In the genomic region with DNA sequence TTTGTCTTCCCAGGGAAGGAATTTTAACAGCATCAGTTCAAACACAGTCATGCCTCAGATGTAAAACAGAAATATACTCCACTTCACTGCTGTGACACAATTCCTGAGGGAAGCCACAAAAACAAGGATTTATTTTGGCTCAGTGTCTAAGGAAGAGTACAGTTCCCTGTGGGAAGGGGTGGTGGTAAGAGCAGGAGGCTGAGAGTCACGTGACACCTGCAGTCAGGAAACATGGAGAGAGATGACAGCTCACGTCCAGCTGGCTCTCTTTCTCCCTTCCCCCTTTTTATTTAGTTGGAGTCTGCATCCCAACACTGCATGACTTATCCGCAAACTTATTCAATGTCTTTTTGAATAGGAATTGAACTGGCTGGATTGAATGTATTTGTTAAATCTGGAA, we compare ENCODE assay signal across 22 mouse cellular contexts.
DNase-seq lines count a peak whose midpoint lies in the region; ATAC-seq and TF ChIP-seq lines count a peak whose summit lies in the region.
"Had no signal": no experiment of that assay in that cellular context is flagged by ENCODE, and none has a peak within 500 bp of the region (broad histone marks: within the 10 kb centered on the region; RNA-seq: fewer than 3 reads in every experiment).

No protein-coding gene starts in this region.

- no peak overlapping the region for H3K9ac ChIP-seq in kidney, embryonic 14.5 days (ENCODE audit: low read depth, low read length)
- no peak overlapping the region for H3K9ac ChIP-seq in kidney, postnatal 0 days (ENCODE audit: low read depth, low read length)
- no peak overlapping the region for H3K9ac ChIP-seq in lung, embryonic 14.5 days
- H3K9ac ChIP-seq in heart, embryonic 12.5 days: no peak overlapping the region
- H3K9ac ChIP-seq: forebrain, embryonic 13.5 days; hindbrain, embryonic 12.5 days had no signal

- H3K4me3 ChIP-seq in kidney, embryonic 14.5 days (ENCODE audit: low read length): no peak overlapping the region
- no peak overlapping the region for H3K4me3 ChIP-seq in kidney, postnatal 0 days (replicated peaks; ENCODE audit: low read depth, low read length)
- no peak overlapping the region for H3K4me3 ChIP-seq in lung, embryonic 14.5 days (ENCODE audit: low read depth, low read length)
- H3K4me3 ChIP-seq in heart, embryonic 12.5 days: no peak overlapping the region
- H3K4me3 ChIP-seq: forebrain, embryonic 10.5 days; forebrain, embryonic 13.5 days; heart, adult 2 months; heart, embryonic 10.5 days; hindbrain, embryonic 12.5 days had no signal

- no peak for TF ChIP-seq CTCF in kidney, postnatal 0 days (IDR thresholded peaks at IDR 0.05; ENCODE audit: low read depth)
- no peak for TF ChIP-seq CTCF in lung, embryonic 14.5 days (IDR thresholded peaks at IDR 0.05; ENCODE audit: low read depth)

- peaks cover 4% of the 10 kb centered on the region for H3K4me1 ChIP-seq in kidney, embryonic 14.5 days (ENCODE audit: control insufficient read depth, insufficient read depth, low read length)
- no peaks in the 10 kb centered on the region for H3K4me1 ChIP-seq in kidney, postnatal 0 days (replicated peaks; ENCODE audit: insufficient read depth, low read length)
- no peaks in the 10 kb centered on the region; the same call in 1 of the 2 replicates for H3K4me1 ChIP-seq in lung, embryonic 14.5 days (ENCODE audit: insufficient read depth)
- no peaks in the 10 kb centered on the region for H3K4me1 ChIP-seq in heart, embryonic 12.5 days (replicated peaks)
- H3K4me1 ChIP-seq: heart, embryonic 10.5 days had no signal

- peaks cover 36% of the 10 kb centered on the region for H3K27me3 ChIP-seq in kidney, embryonic 14.5 days (ENCODE audit: control insufficient read depth, insufficient read depth, low read length)
- H3K27me3 ChIP-seq in kidney, postnatal 0 days (ENCODE audit: insufficient read depth, low read length): peaks cover 22% of the 10 kb centered on the region
- peaks cover 36% of the 10 kb centered on the region for H3K27me3 ChIP-seq in lung, embryonic 14.5 days (ENCODE audit: insufficient read depth, low read length)
- peaks cover 49% of the 10 kb centered on the region for H3K27me3 ChIP-seq in heart, embryonic 12.5 days (replicated peaks)
- H3K27me3 ChIP-seq: Patski had no signal

- WGBS in kidney, embryonic 14.5 days: 41% methylated on average over 3 of the region's 3 CpGs
- WGBS in kidney, postnatal 0 days: 35% methylated on average over 3 of the region's 3 CpGs
- 30% methylated on average over 3 of the region's 3 CpGs for WGBS in lung, embryonic 14.5 days
- WGBS in heart, embryonic 12.5 days: 43% methylated on average over 3 of the region's 3 CpGs

- peak; percentile 39; the same call in 1 of the 2 replicates for ATAC-seq in kidney, embryonic 14.5 days (ENCODE audit: low FRiP score, low TSS enrichment)
- ATAC-seq in kidney, postnatal 0 days (replicated peaks; ENCODE audit: low FRiP score, low read depth): no peak
- no peak for ATAC-seq in lung, embryonic 14.5 days (ENCODE audit: insufficient read depth)
- ATAC-seq in heart, embryonic 12.5 days (ENCODE audit: insufficient number of reproducible peaks, low FRiP score): no peak
- ATAC-seq: forebrain, embryonic 13.5 days; forebrain, embryonic 16.5 days; Patski had no signal

- no peak overlapping the region for H3K4me2 ChIP-seq in kidney, embryonic 14.5 days (replicated peaks; ENCODE audit: low read depth, low read length)
- no peak overlapping the region for H3K4me2 ChIP-seq in kidney, postnatal 0 days (ENCODE audit: low read length)
- H3K4me2 ChIP-seq in lung, embryonic 14.5 days: no peak overlapping the region
- no peak overlapping the region for H3K4me2 ChIP-seq in heart, embryonic 12.5 days
- H3K4me2 ChIP-seq: forebrain, embryonic 13.5 days; hindbrain, embryonic 12.5 days had no signal

- H3K9me3 ChIP-seq in kidney, embryonic 14.5 days (ENCODE audit: control insufficient read depth, low read length): no peaks in the 10 kb centered on the region
- no peaks in the 10 kb centered on the region for H3K9me3 ChIP-seq in kidney, postnatal 0 days (replicated peaks; ENCODE audit: low read length)
- H3K9me3 ChIP-seq in lung, embryonic 14.5 days (ENCODE audit: low read depth, low read length): no peaks in the 10 kb centered on the region
- H3K9me3 ChIP-seq in heart, embryonic 12.5 days (replicated peaks): no peaks in the 10 kb centered on the region; the same call in 1 of the 2 replicates
- H3K9me3 ChIP-seq: forebrain, embryonic 10.5 days; forebrain, embryonic 13.5 days; heart, embryonic 10.5 days; hindbrain, embryonic 12.5 days had no signal

- DNase-seq in kidney, postnatal 25 days: no peak
- DNase-seq in kidney, postnatal 0 days (ENCODE audit: low spot score): peak; percentile 67
- DNase-seq in kidney, adult 9 months: no peak
- DNase-seq in lung, embryonic 14.5 days: peak; percentile 28
- no peak for DNase-seq in lung, adult 18-20 months
- DNase-seq: adrenal gland, postnatal 10 days; adrenal gland, postnatal 36 days; cerebellum, adult 18-20 months; cerebellum, adult 9-10 months; cerebellum, postnatal 14 days; gastrocnemius, postnatal 10 days; gastrocnemius, postnatal 36 days; heart, adult 2 months had no signal

- H3K27ac ChIP-seq in kidney, embryonic 14.5 days (ENCODE audit: low read depth, low read length): no peak overlapping the region
- no peak overlapping the region for H3K27ac ChIP-seq in kidney, postnatal 0 days
- H3K27ac ChIP-seq in lung, embryonic 14.5 days (ENCODE audit: low read depth): no peak overlapping the region
- H3K27ac ChIP-seq in heart, embryonic 12.5 days (ENCODE audit: poor library complexity, severe bottlenecking): no peak overlapping the region
- H3K27ac ChIP-seq: forebrain, embryonic 10.5 days; forebrain, embryonic 13.5 days; heart, adult 2 months; heart, embryonic 10.5 days; hindbrain, embryonic 12.5 days had no signal

- no peaks in the 10 kb centered on the region for H3K36me3 ChIP-seq in kidney, embryonic 14.5 days (ENCODE audit: control insufficient read depth, insufficient read depth, low read length)
- H3K36me3 ChIP-seq in kidney, postnatal 0 days (ENCODE audit: insufficient read depth, low read length): no peaks in the 10 kb centered on the region
- H3K36me3 ChIP-seq in lung, embryonic 14.5 days (ENCODE audit: insufficient read depth): no peaks in the 10 kb centered on the region
- no peaks in the 10 kb centered on the region for H3K36me3 ChIP-seq in heart, embryonic 12.5 days
- H3K36me3 ChIP-seq: forebrain, embryonic 10.5 days; G1E; heart, embryonic 10.5 days; hindbrain, embryonic 12.5 days had no signal

Comparison
In these comparisons a context has a peak if more than half of its experiments do, and no peak if none do; other contexts are left out.
1. DNase-seq: peak in kidney, postnatal 0 days (single experiment) and lung, embryonic 14.5 days (single experiment); none in kidney, postnatal 25 days (0 of 2), kidney, adult 9 months (single experiment) and lung, adult 18-20 months (0 of 2).